Mouse (Mus musculus): ENCODE results near the gene Trmu. TPM values are rescaled to one million over a fixed set of nuclear protein-coding genes. Genes with fewer than 3 reads are reported as not detected.
A peak's percentile ranks its signal among the peaks of the same experiment; 100 is the strongest.
"Not testable (repeated sequence)": the region's sequence is repeated elsewhere in the genome, so short reads cannot be mapped to it uniquely, and the experiment has no call there.

Gene Trmu
- polyA plus RNA-seq, 1 experiment from 2014 or later: 58.8 TPM

GRCm38 (mm10) chr15:85865913-85866312 is 13.2 kb upstream of the Trmu start:
- H3K27ac ChIP-seq; H3K4me2 ChIP-seq; H3K4me1 ChIP-seq; H3K9me3 ChIP-seq; H3K27me3 ChIP-seq (replicated peaks); H3K9ac ChIP-seq; H3K4me3 ChIP-seq; H3K36me3 ChIP-seq (replicated peaks); ATAC-seq (replicated peaks): not testable (repeated sequence)
- WGBS: 94% methylated on average over 7 of the region's 7 CpGs

DNA sequence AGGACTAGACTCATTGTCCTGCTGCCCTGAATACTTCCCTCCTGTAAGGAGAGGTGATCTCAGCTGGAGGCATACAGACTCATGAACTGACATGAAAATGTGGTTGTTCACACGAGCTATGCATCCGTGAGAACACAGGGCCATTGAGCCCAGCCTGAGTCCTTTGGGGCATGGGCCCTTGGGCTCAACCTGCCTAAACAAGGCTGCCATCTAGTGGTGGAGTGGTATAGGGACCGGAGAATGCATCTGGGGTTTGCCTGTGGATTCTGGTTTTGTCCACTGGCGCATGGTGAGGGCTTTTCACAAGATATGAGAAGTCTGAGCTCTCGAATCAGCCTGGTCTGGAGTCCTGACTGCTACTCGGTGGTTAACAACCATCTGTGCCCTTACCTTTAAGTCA is 11.4 kb upstream of the Trmu start:
- Histone ChIP-seq H3K27ac (no peak overlapping the region), H3K4me1 (no peaks in the 10 kb centered on the region), H3K9ac (no peak overlapping the region), H3K27me3 (replicated peaks) (no peaks in the 10 kb centered on the region), H3K4me3 (no peak overlapping the region), H3K9me3 (no peaks in the 10 kb centered on the region), H3K4me2 (no peak overlapping the region), H3K36me3 (replicated peaks) (no peaks in the 10 kb centered on the region)
- WGBS: 51% methylated on average over 6 of the region's 6 CpGs
- ATAC-seq (replicated peaks): no peak

- no peak overlapping the region for H3K4me2 ChIP-seq
- WGBS: 95% methylated on average over 7 of the region's 7 CpGs
- H3K4me3 ChIP-seq: no peak overlapping the region
- H3K9ac ChIP-seq: no peak overlapping the region
- H3K36me3 ChIP-seq (replicated peaks): 0 out of 2 replicates have a peak, but pooled peaks cover under 1% of the 10 kb centered on the region
- no peaks in the 10 kb centered on the region for H3K27me3 ChIP-seq (replicated peaks)
- no peak overlapping the region for H3K27ac ChIP-seq
- no peaks in the 10 kb centered on the region for H3K9me3 ChIP-seq
- H3K4me1 ChIP-seq: peaks cover 26% of the 10 kb centered on the region
- ATAC-seq (replicated peaks): no peak
These were observed 1.8 kb upstream of the Trmu start for GRCm38 (mm10) chr15:85877336-85877735.

- peak; percentile 59 for ATAC-seq (replicated peaks)
- Histone ChIP-seq H3K27me3 (replicated peaks) (no peaks in the 10 kb centered on the region), H3K27ac (peak overlapping the region; percentile 90), H3K9me3 (no peaks in the 10 kb centered on the region), H3K9ac (peak overlapping the region; percentile 78), H3K36me3 (replicated peaks) (peaks cover 10% of the 10 kb centered on the region; the same call in 1 of the 2 replicates), H3K4me2 (peak overlapping the region; percentile 85), H3K4me3 (peak overlapping the region; percentile 84), H3K4me1 (peaks cover 26% of the 10 kb centered on the region)
- WGBS: 2% methylated on average over 18 of the region's 18 CpGs
These were observed 385 bp downstream of the Trmu start for GRCm38 (mm10) chr15:85879498-85879895.

- WGBS: 93% methylated on average over 5 of the region's 5 CpGs
- Histone ChIP-seq H3K4me1 (peaks cover 4% of the 10 kb centered on the region), H3K36me3 (replicated peaks) (peaks cover 18% of the 10 kb centered on the region; the same call in 1 of the 2 replicates), H3K27me3 (replicated peaks) (no peaks in the 10 kb centered on the region), H3K9me3 (no peaks in the 10 kb centered on the region), H3K4me3 (no peak overlapping the region), H3K9ac (no peak overlapping the region), H3K27ac (no peak overlapping the region), H3K4me2 (no peak overlapping the region)
- ATAC-seq (replicated peaks): no peak
These were observed 6.5 kb downstream of the Trmu start for GRCm38 (mm10) chr15:85885606-85886005.

DNA sequence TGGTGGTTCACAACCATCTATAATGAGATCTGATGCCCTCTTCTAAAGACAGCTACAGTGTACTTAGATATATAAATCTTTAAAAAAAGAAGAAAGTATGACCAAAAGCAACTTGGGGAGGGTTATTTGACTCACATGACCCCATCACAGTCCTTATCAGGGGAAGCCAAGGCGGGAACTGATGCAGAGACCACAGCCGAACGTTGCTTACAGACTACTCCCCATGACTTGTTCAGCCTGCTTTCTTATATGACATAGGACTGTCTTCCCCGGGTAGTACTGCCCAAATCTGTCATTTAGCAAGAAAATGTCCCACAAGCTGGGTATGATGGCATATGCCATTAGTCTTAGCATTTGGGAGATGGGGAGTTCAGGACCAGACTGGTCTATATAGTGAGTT is 10.1 kb downstream of the Trmu start:
- Histone ChIP-seq H3K27ac (no peak overlapping the region), H3K36me3 (replicated peaks) (peaks cover 38% of the 10 kb centered on the region), H3K9ac (no peak overlapping the region), H3K9me3 (no peaks in the 10 kb centered on the region), H3K4me3 (no peak overlapping the region), H3K4me1 (peaks cover 6% of the 10 kb centered on the region; the same call in 1 of the 2 replicates), H3K4me2 (no peak overlapping the region), H3K27me3 (replicated peaks) (no peaks in the 10 kb centered on the region)
- WGBS: 91% methylated on average over 4 of the region's 4 CpGs
- ATAC-seq (replicated peaks): no peak

DNA sequence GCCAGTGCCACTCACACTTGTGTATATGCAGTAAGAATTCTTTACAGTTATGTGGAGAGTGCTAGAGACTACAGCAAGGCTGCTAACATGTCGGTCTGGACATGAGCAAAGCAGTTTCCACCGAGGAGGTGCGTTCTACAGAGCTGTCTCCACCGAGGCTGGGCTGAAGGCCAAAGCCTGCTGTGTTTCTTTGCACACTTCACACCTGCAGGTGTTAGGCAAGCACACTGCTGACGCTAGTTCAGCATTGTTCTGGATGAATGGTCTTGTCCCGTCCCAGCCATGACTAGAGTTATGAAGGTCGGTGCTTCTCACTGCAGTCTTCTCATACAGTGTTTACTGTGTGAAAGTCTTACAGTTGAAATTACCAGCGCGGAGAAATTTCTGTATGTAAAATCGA is 12.9 kb downstream of the Trmu start:
- Histone ChIP-seq H3K9ac (no peak overlapping the region), H3K4me1 (peaks cover 6% of the 10 kb centered on the region; the same call in 1 of the 2 replicates), H3K36me3 (replicated peaks) (peaks cover 31% of the 10 kb centered on the region), H3K9me3 (no peaks in the 10 kb centered on the region), H3K4me2 (no peak overlapping the region), H3K27me3 (replicated peaks) (no peaks in the 10 kb centered on the region), H3K4me3 (no peak overlapping the region), H3K27ac (0 out of 2 replicates have a peak overlapping the region, but pooled peaks have one; percentile 5)
- WGBS: 64% methylated on average over 10 of the region's 10 CpGs
- ATAC-seq (replicated peaks): no peak

GRCm38 (mm10) chr15:85892498-85893118 is 13.5 kb downstream of the Trmu start:
- Histone ChIP-seq H3K36me3 (replicated peaks) (peaks cover 31% of the 10 kb centered on the region), H3K4me3 (no peak overlapping the region), H3K4me2 (no peak overlapping the region), H3K9ac (no peak overlapping the region), H3K27me3 (replicated peaks) (no peaks in the 10 kb centered on the region), H3K27ac (peak overlapping the region; percentile 68), H3K9me3 (no peaks in the 10 kb centered on the region), H3K4me1 (peaks cover 6% of the 10 kb centered on the region; the same call in 1 of the 2 replicates)
- 66% methylated on average over 13 of the region's 13 CpGs for WGBS
- peak; percentile 61; the same call in 1 of the 2 replicates for ATAC-seq (replicated peaks)

- H3K27me3 ChIP-seq (replicated peaks): no peaks in the 10 kb centered on the region
- no peak overlapping the region for H3K4me2 ChIP-seq
- peaks cover 33% of the 10 kb centered on the region for H3K36me3 ChIP-seq (replicated peaks)
- no peak overlapping the region for H3K4me3 ChIP-seq
- WGBS: 91% methylated on average over 7 of the region's 7 CpGs
- H3K27ac ChIP-seq: no peak overlapping the region
- ATAC-seq (replicated peaks): no peak
- peaks cover 6% of the 10 kb centered on the region; the same call in 1 of the 2 replicates for H3K4me1 ChIP-seq
- no peak overlapping the region for H3K9ac ChIP-seq
- H3K9me3 ChIP-seq: no peaks in the 10 kb centered on the region
These were observed 14.8 kb downstream of the Trmu start for GRCm38 (mm10) chr15:85893871-85894270.

DNA sequence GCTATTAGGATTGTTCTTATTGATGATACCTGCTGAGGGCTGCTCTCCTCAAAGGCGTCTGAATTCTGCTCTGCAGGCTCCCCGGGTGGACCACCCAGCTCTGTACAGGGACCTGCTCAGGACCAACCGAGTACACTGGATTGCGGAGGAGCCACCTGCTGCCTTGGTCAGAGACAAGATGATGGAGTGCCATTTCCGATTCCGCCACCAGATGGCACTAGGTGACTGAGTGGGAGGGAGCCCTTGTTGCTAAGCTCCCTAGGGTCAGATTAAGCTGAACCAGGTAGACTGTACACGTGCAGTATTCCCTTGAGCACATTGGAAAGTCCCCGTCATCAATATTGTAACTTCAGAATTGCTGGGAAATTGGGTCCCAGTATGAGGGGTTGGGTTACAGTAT is 17.2 kb downstream of the Trmu start:
- WGBS: 10% methylated on average over 8 of the region's 8 CpGs
- Histone ChIP-seq H3K4me1 (peaks cover 6% of the 10 kb centered on the region; the same call in 1 of the 2 replicates), H3K9me3 (no peaks in the 10 kb centered on the region), H3K36me3 (replicated peaks) (peaks cover 30% of the 10 kb centered on the region), H3K27ac (no peak overlapping the region), H3K27me3 (replicated peaks) (no peaks in the 10 kb centered on the region), H3K9ac (no peak overlapping the region), H3K4me3 (no peak overlapping the region), H3K4me2 (no peak overlapping the region)
- 0 out of 2 replicates have a peak, but pooled peaks have one; percentile 51 for ATAC-seq (replicated peaks)

DNA sequence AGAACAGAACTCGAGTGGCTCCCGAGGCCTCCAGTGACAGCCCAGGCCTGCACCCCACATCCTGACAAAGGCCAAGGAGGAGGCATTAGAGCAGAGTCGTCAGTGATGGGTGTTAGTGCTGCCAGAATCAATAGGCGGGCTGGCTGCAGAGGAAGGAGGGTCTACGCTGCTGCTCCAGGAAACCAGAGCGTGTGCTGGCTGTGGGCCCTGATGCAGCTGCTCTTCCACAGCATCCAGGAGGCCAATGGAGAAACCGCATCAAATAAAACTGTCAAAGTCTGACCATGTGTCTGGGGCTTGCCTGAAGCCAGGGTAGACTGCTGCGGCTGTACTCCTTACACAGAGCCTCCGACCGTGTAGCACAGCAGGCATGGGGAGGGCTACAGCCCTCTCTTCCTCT is 18.0 kb downstream of the Trmu start:
- H3K27me3 ChIP-seq (replicated peaks): no peaks in the 10 kb centered on the region

GRCm38 (mm10) chr15:85899396-85899795 is 20.3 kb downstream of the Trmu start:
- no peaks in the 10 kb centered on the region for H3K4me1 ChIP-seq
- ATAC-seq (replicated peaks): no peak
- H3K27me3 ChIP-seq (replicated peaks): no peaks in the 10 kb centered on the region
- no peak overlapping the region for H3K4me3 ChIP-seq
- H3K27ac ChIP-seq: no peak overlapping the region
- WGBS: 53% methylated on average over 6 of the region's 6 CpGs
- H3K9ac ChIP-seq: no peak overlapping the region
- H3K4me2 ChIP-seq: no peak overlapping the region
- no peaks in the 10 kb centered on the region for H3K9me3 ChIP-seq
- 0 out of 2 replicates have a peak, but pooled peaks cover 2% of the 10 kb centered on the region for H3K36me3 ChIP-seq (replicated peaks)

More for the DNA sequence above, 18.0 kb downstream of the Trmu start:
- Histone ChIP-seq H3K9me3 (no peaks in the 10 kb centered on the region), H3K4me3 (no peak overlapping the region), H3K4me2 (no peak overlapping the region), H3K36me3 (replicated peaks) (peaks cover 23% of the 10 kb centered on the region), H3K9ac (no peak overlapping the region), H3K27ac (no peak overlapping the region), H3K4me1 (peaks cover 3% of the 10 kb centered on the region; the same call in 1 of the 2 replicates)
- 88% methylated on average over 10 of the region's 10 CpGs for WGBS
- no peak for ATAC-seq (replicated peaks)

DNA sequence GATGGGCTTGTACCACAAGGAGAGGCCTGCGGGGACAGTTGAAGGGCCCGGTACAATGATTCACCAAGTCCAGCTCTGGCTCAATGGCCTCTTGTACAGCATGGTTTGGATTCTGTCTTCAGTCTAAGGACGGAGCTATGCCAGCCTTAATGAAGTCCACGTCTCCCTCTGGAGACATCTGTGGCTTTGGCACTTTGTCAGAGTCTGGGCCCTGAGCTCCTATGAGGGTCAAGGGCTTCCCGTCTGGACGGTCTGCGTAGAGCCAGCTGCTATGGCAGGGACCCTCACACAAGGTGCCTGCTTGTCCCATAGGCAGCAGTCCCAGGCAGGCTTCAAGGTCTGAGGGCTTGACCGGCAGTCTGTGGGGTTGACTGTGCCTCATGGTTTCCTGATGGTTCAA is 21.2 kb downstream of the Trmu start:
- H3K27ac ChIP-seq: no peak overlapping the region
- 79% methylated on average over 8 of the region's 8 CpGs for WGBS
- H3K27me3 ChIP-seq (replicated peaks): no peaks in the 10 kb centered on the region
- H3K4me2 ChIP-seq: no peak overlapping the region
- 0 out of 2 replicates have a peak, but pooled peaks cover 2% of the 10 kb centered on the region for H3K36me3 ChIP-seq (replicated peaks)
- ATAC-seq (replicated peaks): no peak
- no peaks in the 10 kb centered on the region for H3K9me3 ChIP-seq
- H3K4me3 ChIP-seq: no peak overlapping the region
- H3K4me1 ChIP-seq: no peaks in the 10 kb centered on the region
- H3K9ac ChIP-seq: no peak overlapping the region
